Mouse (Mus musculus): ENCODE measurements around the gene Gm47791.

GRCm38 (mm10) chr1:82801105-82801783, 30.2 kb upstream of the Gm47791 start:
- no peak for TF ChIP-seq EP300 (IDR thresholded peaks at IDR 0.05; ENCODE audit: insufficient read depth, low read depth, low read length)
- TF ChIP-seq CTCF (IDR thresholded peaks at IDR 0.05; ENCODE audit: low read depth, low read length): no peak
